Mouse (Mus musculus): Measurements from ENCODE around the gene LTO1. TPM values are rescaled to one million over a fixed set of nuclear protein-coding genes. Genes with fewer than 3 reads are reported as not detected.

The LTO1 gene
- 19.2 and 20.3 TPM in 2 replicates for polyA plus RNA-seq (2014; fragmentation: Nextera tagmentation; extraction: Ambion mirVana)

DNA sequence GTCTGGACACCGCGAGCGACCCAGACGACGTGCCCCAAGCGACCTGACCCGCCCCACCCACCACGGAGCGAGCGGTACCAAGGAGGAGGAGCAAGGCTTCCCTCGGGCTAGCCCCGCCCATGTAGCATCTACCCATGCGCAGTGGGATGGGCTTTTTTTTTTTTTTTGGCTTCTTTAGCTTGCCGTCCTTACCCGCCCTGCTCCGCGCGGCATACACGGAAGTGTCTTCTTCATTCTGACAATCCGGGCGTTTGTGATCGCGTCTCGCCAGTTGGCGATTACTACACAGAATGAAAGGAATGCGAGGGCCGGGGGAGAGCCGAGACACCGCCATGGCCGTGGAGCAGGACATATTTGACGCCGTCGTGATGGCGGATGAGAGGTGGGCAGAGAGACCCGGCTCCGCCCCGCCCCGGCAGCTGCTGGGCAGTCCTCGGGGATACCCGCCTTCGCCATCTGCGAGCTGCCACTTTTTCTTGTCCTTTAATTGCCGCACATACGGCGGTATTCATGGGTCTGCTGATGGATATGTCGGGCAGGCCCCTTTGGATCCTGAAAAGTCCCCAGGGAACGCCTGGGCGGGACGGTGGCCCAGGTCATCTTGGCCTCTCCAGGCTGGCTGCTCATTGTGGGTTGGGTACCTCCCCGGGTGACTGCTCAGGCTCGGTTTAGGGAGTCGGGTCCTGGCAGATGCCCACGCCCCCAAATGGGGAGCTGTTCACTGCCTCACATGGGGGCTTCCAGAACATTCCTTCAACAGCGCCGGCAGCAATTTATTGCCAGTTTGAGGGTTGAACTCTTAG is at the start of gene LTO1:
Gene LTO1 (plus strand): TSS at position 153 of the 803 bp plus-strand sequence.
- Histone ChIP-seq H3K9ac (ENCODE audit: low read depth, low read length) (peak within 1 kb of the TSS; percentile 75), H3K4me2 (replicated peaks; ENCODE audit: low read depth, low read length) (peak within 1 kb of the TSS; percentile 74), H3K4me1 (ENCODE audit: control insufficient read depth, insufficient read depth, low read length) (peaks cover 8% of the 10 kb centered on the region), H3K27ac (ENCODE audit: low read depth, low read length) (peak within 1 kb of the TSS; percentile 18; the same call in 1 of the 2 replicates), H3K27me3 (ENCODE audit: control insufficient read depth, insufficient read depth, low read length) (no peaks in the 10 kb centered on the region), H3K9me3 (ENCODE audit: control insufficient read depth, low read length) (no peaks in the 10 kb centered on the region), H3K36me3 (ENCODE audit: control insufficient read depth, insufficient read depth, low read length) (peaks cover 19% of the 10 kb centered on the region; the same call in 1 of the 2 replicates), H3K4me3 (ENCODE audit: low read length) (peak within 1 kb of the TSS; percentile 65)
- peak; percentile 92 for ATAC-seq (ENCODE audit: low FRiP score, low TSS enrichment)
- under 1% methylated on average over 55 of the region's 55 CpGs for WGBS

GRCm38 (mm10) chr7:144867161-144867560 is 47.7 kb upstream of the LTO1 start:
- no peaks in the 10 kb centered on the region for H3K36me3 ChIP-seq (ENCODE audit: control insufficient read depth, insufficient read depth, low read length)
- WGBS: 66% methylated on average over 4 of the region's 4 CpGs

DNA sequence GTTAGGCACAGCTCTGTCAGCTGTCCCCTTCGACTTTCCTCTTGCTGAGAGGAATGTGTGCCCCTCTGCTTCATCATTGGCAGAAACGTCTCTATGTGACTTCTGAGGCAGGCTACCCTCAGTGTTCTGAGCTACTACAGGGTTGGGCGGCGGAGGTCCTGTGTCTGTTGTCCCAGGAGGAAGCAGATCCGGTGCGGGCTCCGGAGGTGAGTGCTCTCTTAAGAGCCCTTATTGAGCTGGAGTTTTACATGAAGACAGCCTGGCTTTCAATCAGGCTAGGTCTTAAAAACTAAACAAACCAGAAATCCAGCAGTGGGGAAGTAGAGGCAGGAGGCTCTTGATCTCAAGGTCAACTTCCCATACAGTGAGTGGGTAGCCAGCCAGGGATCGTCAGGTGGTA is 47.3 kb upstream of the LTO1 start:
- Histone ChIP-seq H3K27me3 (ENCODE audit: control insufficient read depth, insufficient read depth, low read length) (peaks cover 36% of the 10 kb centered on the region), H3K36me3 (ENCODE audit: control insufficient read depth, insufficient read depth, low read length) (no peaks in the 10 kb centered on the region), H3K27ac (ENCODE audit: low read depth, low read length) (no peak overlapping the region), H3K9me3 (ENCODE audit: control insufficient read depth, low read length) (no peaks in the 10 kb centered on the region), H3K4me3 (ENCODE audit: low read length) (no peak overlapping the region), H3K9ac (ENCODE audit: low read depth, low read length) (no peak overlapping the region), H3K4me1 (ENCODE audit: control insufficient read depth, insufficient read depth, low read length) (no peaks in the 10 kb centered on the region), H3K4me2 (replicated peaks; ENCODE audit: low read depth, low read length) (no peak overlapping the region)
- WGBS: 80% methylated on average over 8 of the region's 8 CpGs
- no peak for ATAC-seq (ENCODE audit: low FRiP score, low TSS enrichment)

More at GRCm38 (mm10) chr7:144867161-144867560, 47.7 kb upstream of the LTO1 start:
- no peaks in the 10 kb centered on the region for H3K9me3 ChIP-seq (ENCODE audit: control insufficient read depth, low read length)
- H3K27ac ChIP-seq (ENCODE audit: low read depth, low read length): no peak overlapping the region
- peaks cover 41% of the 10 kb centered on the region for H3K27me3 ChIP-seq (ENCODE audit: control insufficient read depth, insufficient read depth, low read length)
- H3K4me1 ChIP-seq (ENCODE audit: control insufficient read depth, insufficient read depth, low read length): no peaks in the 10 kb centered on the region
- H3K4me3 ChIP-seq (ENCODE audit: low read length): no peak overlapping the region
- no peak overlapping the region for H3K4me2 ChIP-seq (replicated peaks; ENCODE audit: low read depth, low read length)
- no peak for ATAC-seq (ENCODE audit: low FRiP score, low TSS enrichment)
- H3K9ac ChIP-seq (ENCODE audit: low read depth, low read length): no peak overlapping the region

DNA sequence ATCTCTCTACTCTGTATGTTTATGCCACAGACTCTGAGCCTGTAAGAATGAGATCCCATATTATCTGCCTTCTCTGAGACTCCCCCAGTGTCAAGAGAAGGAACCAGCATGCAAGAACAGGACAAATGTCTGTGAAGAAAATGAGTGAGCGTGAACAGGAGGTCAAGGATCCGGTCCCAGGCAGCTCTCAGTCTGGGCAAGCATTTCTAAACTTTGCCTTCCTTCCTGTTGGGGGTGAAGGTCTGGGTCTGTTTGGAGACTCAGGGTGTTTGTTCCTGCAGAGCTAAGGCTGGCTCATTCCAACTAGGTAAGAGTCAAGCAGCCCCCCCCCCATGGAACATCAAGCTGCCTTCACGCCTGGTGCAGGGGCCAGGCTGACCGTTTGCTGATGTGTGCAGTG is 42.5 kb upstream of the LTO1 start:
- no peaks in the 10 kb centered on the region for H3K9me3 ChIP-seq (ENCODE audit: control insufficient read depth, low read length)
- 57% methylated on average over 4 of the region's 4 CpGs for whole genome bisulfite sequencing

GRCm38 (mm10) chr7:144873160-144873559 is 41.7 kb upstream of the LTO1 start:
- Histone ChIP-seq H3K9ac (ENCODE audit: low read depth, low read length) (no peak overlapping the region), H3K36me3 (ENCODE audit: control insufficient read depth, insufficient read depth, low read length) (no peaks in the 10 kb centered on the region), H3K27me3 (ENCODE audit: control insufficient read depth, insufficient read depth, low read length) (0 out of 2 replicates have a peak, but pooled peaks cover 4% of the 10 kb centered on the region), H3K4me3 (ENCODE audit: low read length) (no peak overlapping the region), H3K27ac (ENCODE audit: low read depth, low read length) (no peak overlapping the region), H3K4me2 (replicated peaks; ENCODE audit: low read depth, low read length) (no peak overlapping the region), H3K4me1 (ENCODE audit: control insufficient read depth, insufficient read depth, low read length) (no peaks in the 10 kb centered on the region), H3K9me3 (ENCODE audit: control insufficient read depth, low read length) (no peaks in the 10 kb centered on the region)
- WGBS: 76% methylated on average over 4 of the region's 4 CpGs
- no peak for ATAC-seq (ENCODE audit: low FRiP score, low TSS enrichment)

More for the DNA sequence above, 42.5 kb upstream of the LTO1 start:
- no peaks in the 10 kb centered on the region for H3K36me3 ChIP-seq (ENCODE audit: control insufficient read depth, insufficient read depth, low read length)
- no peak overlapping the region for H3K9ac ChIP-seq (ENCODE audit: low read depth, low read length)
- no peak overlapping the region for H3K27ac ChIP-seq (ENCODE audit: low read depth, low read length)
- H3K4me3 ChIP-seq (ENCODE audit: low read length): no peak overlapping the region
- no peaks in the 10 kb centered on the region for H3K4me1 ChIP-seq (ENCODE audit: control insufficient read depth, insufficient read depth, low read length)
- H3K4me2 ChIP-seq (replicated peaks; ENCODE audit: low read depth, low read length): no peak overlapping the region
- H3K27me3 ChIP-seq (ENCODE audit: control insufficient read depth, insufficient read depth, low read length): 0 out of 2 replicates have a peak, but pooled peaks cover 4% of the 10 kb centered on the region
- no peak for ATAC-seq (ENCODE audit: low FRiP score, low TSS enrichment)

GRCm38 (mm10) chr7:144874226-144874625 is 40.7 kb upstream of the LTO1 start:
- no peak overlapping the region for H3K4me2 ChIP-seq (replicated peaks; ENCODE audit: low read depth, low read length)
- no peak for ATAC-seq (ENCODE audit: low FRiP score, low TSS enrichment)
- H3K27ac ChIP-seq (ENCODE audit: low read depth, low read length): no peak overlapping the region
- no peaks in the 10 kb centered on the region for H3K36me3 ChIP-seq (ENCODE audit: control insufficient read depth, insufficient read depth, low read length)
- no peak overlapping the region for H3K4me3 ChIP-seq (ENCODE audit: low read length)
- 74% methylated on average over 4 of the region's 4 CpGs for WGBS
- H3K9ac ChIP-seq (ENCODE audit: low read depth, low read length): no peak overlapping the region
- H3K27me3 ChIP-seq (ENCODE audit: control insufficient read depth, insufficient read depth, low read length): 0 out of 2 replicates have a peak, but pooled peaks cover 4% of the 10 kb centered on the region
- no peaks in the 10 kb centered on the region for H3K4me1 ChIP-seq (ENCODE audit: control insufficient read depth, insufficient read depth, low read length)
- no peaks in the 10 kb centered on the region for H3K9me3 ChIP-seq (ENCODE audit: control insufficient read depth, low read length)

DNA sequence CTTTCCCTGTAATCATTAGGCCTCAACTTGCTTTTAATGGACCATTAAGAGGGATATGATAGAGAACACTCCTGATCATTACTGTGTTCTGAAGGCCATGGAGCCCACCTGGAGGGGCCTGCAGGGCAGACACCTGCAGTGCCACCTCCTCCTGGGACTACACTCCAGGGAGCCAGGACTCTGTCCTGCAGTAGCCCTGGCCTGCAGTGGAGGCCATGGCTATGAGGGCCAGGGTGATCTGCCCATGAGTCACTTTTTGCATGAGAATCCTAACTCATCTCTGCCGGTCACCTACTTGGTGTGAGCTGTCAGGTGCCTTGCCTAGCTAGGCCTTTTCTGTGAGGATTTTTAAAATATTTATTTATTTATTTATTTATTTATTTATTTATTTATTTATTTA is 36.5 kb upstream of the LTO1 start:
- Histone ChIP-seq H3K9me3 (ENCODE audit: control insufficient read depth, low read length) (no peaks in the 10 kb centered on the region), H3K27me3 (ENCODE audit: control insufficient read depth, insufficient read depth, low read length) (0 out of 2 replicates have a peak, but pooled peaks cover 4% of the 10 kb centered on the region), H3K9ac (ENCODE audit: low read depth, low read length) (no peak overlapping the region), H3K4me2 (replicated peaks; ENCODE audit: low read depth, low read length) (no peak overlapping the region), H3K27ac (ENCODE audit: low read depth, low read length) (no peak overlapping the region), H3K4me3 (ENCODE audit: low read length) (no peak overlapping the region), H3K4me1 (ENCODE audit: control insufficient read depth, insufficient read depth, low read length) (no peaks in the 10 kb centered on the region), H3K36me3 (ENCODE audit: control insufficient read depth, insufficient read depth, low read length) (no peaks in the 10 kb centered on the region)
- no peak for ATAC-seq (ENCODE audit: low FRiP score, low TSS enrichment)
- WGBS: 87% methylated on average over 1 of the region's 1 CpGs

- no peaks in the 10 kb centered on the region for H3K27me3 ChIP-seq (ENCODE audit: control insufficient read depth, insufficient read depth, low read length)
- H3K4me1 ChIP-seq (ENCODE audit: control insufficient read depth, insufficient read depth, low read length): no peaks in the 10 kb centered on the region
- 43% methylated on average over 2 of the region's 2 CpGs for WGBS
- peak; percentile 24; the same call in 1 of the 2 replicates for ATAC-seq (ENCODE audit: low FRiP score, low TSS enrichment)
- H3K4me3 ChIP-seq (ENCODE audit: low read length): no peak overlapping the region
- no peak overlapping the region for H3K9ac ChIP-seq (ENCODE audit: low read depth, low read length)
- H3K4me2 ChIP-seq (replicated peaks; ENCODE audit: low read depth, low read length): no peak overlapping the region
- no peaks in the 10 kb centered on the region for H3K9me3 ChIP-seq (ENCODE audit: control insufficient read depth, low read length)
- H3K27ac ChIP-seq (ENCODE audit: low read depth, low read length): no peak overlapping the region
- no peaks in the 10 kb centered on the region for H3K36me3 ChIP-seq (ENCODE audit: control insufficient read depth, insufficient read depth, low read length)
Measured at GRCm38 (mm10) chr7:144883106-144883505, 31.8 kb upstream of the LTO1 start.

DNA sequence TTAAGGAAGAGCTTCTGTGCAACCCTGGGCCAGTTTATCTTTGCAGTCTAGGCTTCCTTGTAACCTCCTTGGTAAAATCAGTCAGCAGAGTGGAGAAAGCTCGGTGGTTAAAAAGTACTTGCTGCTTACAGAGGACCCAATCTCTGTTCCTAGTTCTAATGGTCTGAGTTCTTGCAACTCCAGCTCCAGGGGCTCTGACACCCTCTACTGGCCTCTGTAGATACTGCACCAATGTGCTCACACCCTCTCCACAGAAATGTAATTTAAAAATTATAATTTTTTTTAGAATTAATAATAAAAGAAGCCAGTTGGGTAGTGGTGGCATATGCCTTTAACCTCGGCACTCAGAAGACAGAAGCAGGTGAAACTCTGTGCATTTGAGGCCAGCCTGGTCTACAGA is 27.2 kb upstream of the LTO1 start:
- H3K9ac ChIP-seq (ENCODE audit: low read depth, low read length): no peak overlapping the region
- no peaks in the 10 kb centered on the region for H3K36me3 ChIP-seq (ENCODE audit: control insufficient read depth, insufficient read depth, low read length)
- no peaks in the 10 kb centered on the region for H3K9me3 ChIP-seq (ENCODE audit: control insufficient read depth, low read length)
- H3K27me3 ChIP-seq (ENCODE audit: control insufficient read depth, insufficient read depth, low read length): 0 out of 2 replicates have a peak, but pooled peaks cover 3% of the 10 kb centered on the region
- no peak overlapping the region for H3K27ac ChIP-seq (ENCODE audit: low read depth, low read length)
- H3K4me2 ChIP-seq (replicated peaks; ENCODE audit: low read depth, low read length): no peak overlapping the region
- ATAC-seq (ENCODE audit: low FRiP score, low TSS enrichment): no peak
- peaks cover 5% of the 10 kb centered on the region; the same call in 1 of the 2 replicates for H3K4me1 ChIP-seq (ENCODE audit: control insufficient read depth, insufficient read depth, low read length)
- H3K4me3 ChIP-seq (ENCODE audit: low read length): no peak overlapping the region
- 87% methylated on average over 2 of the region's 2 CpGs for WGBS

Measured in kidney, embryonic 14.5 days (tissue).